9 mouse cellular contexts compared by ENCODE assay signal in the genomic region with DNA sequence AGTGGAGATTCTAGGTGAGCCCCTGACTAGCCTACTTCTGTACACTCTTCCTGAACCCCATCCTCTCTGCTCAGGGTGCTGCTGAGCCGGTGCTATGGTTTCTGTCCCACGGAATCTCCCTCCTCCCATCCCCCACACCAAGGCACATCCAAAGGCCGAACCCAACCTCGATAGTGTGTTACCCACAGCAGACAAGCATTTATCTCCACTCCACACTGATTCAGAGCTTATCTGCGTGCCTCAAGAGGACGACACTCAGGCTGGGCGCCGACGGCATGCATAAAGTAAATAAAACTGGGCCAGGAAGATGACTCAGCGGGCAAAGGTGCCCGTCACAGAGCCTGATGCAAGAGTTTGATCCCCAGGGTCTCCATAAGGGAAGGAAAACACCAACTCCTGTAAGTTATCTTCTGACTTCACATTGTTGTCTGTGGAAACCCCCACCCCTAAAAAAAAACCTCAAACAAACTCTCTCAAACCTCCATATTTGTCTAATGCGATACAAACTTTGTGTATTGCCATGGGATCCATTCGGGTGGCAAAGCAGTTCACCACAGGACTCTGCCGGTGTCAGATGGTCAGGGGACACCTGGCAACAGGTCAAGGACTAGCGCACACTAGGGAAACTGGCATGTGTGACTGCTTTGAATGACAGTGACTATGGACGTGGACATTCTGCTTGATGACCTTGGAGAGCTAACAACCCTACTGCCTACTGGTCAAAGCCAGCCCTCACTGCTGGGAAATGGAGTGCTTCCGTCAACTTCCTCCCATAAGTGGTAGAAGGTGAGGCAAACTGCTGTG. TPM values are rescaled to one million over a fixed set of nuclear protein-coding genes. Genes with fewer than 3 reads are reported as not detected.
DNase-seq lines count a peak whose midpoint lies in the region; ATAC-seq and TF ChIP-seq lines count a peak whose summit lies in the region.
"Had no signal": no experiment of that assay in that cellular context is flagged by ENCODE, and none has a peak within 500 bp of the region (broad histone marks: within the 10 kb centered on the region; RNA-seq: fewer than 3 reads in every experiment).

No protein-coding gene starts in this region.

- 65% methylated on average over 17 of the region's 17 CpGs for WGBS in cerebellum, adult 2 months
- 27% methylated on average over 17 of the region's 17 CpGs for WGBS in heart, postnatal 0 days
- 79% methylated on average over 17 of the region's 17 CpGs for WGBS in kidney, adult 2 months

- ATAC-seq in heart, postnatal 0 days (ENCODE audit: insufficient read depth, low read depth) = peak; percentile 62

- TF ChIP-seq EP300 in heart, postnatal 0 days (IDR thresholded peaks at IDR 0.05; ENCODE audit: low read depth) = no peak

- peaks cover 54% of the 10 kb centered on the region for H3K36me3 ChIP-seq in heart, postnatal 0 days (replicated peaks; ENCODE audit: control insufficient read depth, insufficient read depth, low read length)
- H3K36me3 ChIP-seq in kidney, adult 2 months (ENCODE audit: control insufficient read depth, insufficient read depth, low read length) = no peaks in the 10 kb centered on the region; the same call in 1 of the 2 replicates

- H3K27ac ChIP-seq in cerebellum, adult 2 months (ENCODE audit: insufficient read depth, low read length) = no peak overlapping the region
- peak overlapping the region; percentile 59 for H3K27ac ChIP-seq in heart, postnatal 0 days (ENCODE audit: low read depth)
- H3K27ac ChIP-seq in kidney, adult 2 months (ENCODE audit: insufficient read depth, low read depth, low read length) = no peak overlapping the region

- peaks cover 5% of the 10 kb centered on the region; the same call in 1 of the 2 replicates for H3K4me1 ChIP-seq in cerebellum, adult 2 months (ENCODE audit: control insufficient read depth, insufficient read depth, low read length)
- peaks cover 3% of the 10 kb centered on the region; the same call in 1 of the 2 replicates for H3K4me1 ChIP-seq in heart, postnatal 0 days (ENCODE audit: control insufficient read depth, insufficient read depth)
- H3K4me1 ChIP-seq in kidney, adult 2 months (ENCODE audit: control insufficient read depth, insufficient read depth, low read length) = no peaks in the 10 kb centered on the region

- no peaks in the 10 kb centered on the region for H3K27me3 ChIP-seq in cerebellum, adult 2 months (ENCODE audit: control insufficient read depth, insufficient read depth, low read length)
- H3K27me3 ChIP-seq in heart, postnatal 0 days (ENCODE audit: control insufficient read depth, insufficient read depth, low read length) = no peaks in the 10 kb centered on the region
- H3K27me3 ChIP-seq in kidney, adult 2 months (replicated peaks; ENCODE audit: control insufficient read depth, insufficient read depth, low read length) = no peaks in the 10 kb centered on the region

- no peak overlapping the region for H3K4me2 ChIP-seq in heart, postnatal 0 days (ENCODE audit: low read depth, low read length)

- H3K9ac ChIP-seq in heart, postnatal 0 days (replicated peaks; ENCODE audit: low read depth, low read length) = no peak overlapping the region

- no peak for TF ChIP-seq CTCF in cerebellum, adult 2 months (IDR thresholded peaks at IDR 0.05; ENCODE audit: borderline replicate concordance, insufficient read depth, low read depth, low read length)
- TF ChIP-seq CTCF in heart, postnatal 0 days (IDR thresholded peaks at IDR 0.05; ENCODE audit: low read depth) = no peak
- no peak for TF ChIP-seq CTCF in kidney, adult 2 months (conservative IDR thresholded peaks at IDR 0.05; ENCODE audit: insufficient read depth, insufficient read length, low read depth, low read length)

- H3K4me3 ChIP-seq in cerebellum, adult 2 months (replicated peaks; ENCODE audit: insufficient read depth, low read depth, low read length) = no peak overlapping the region
- H3K4me3 ChIP-seq in heart, postnatal 0 days (ENCODE audit: low read depth, low read length) = no peak overlapping the region
- no peak overlapping the region for H3K4me3 ChIP-seq in kidney, adult 2 months (ENCODE audit: insufficient read depth, low read depth, low read length)

- peak; percentile 46 to 48 for DNase-seq in cerebellum, postnatal 10 days
- no peak for DNase-seq in cerebellum, adult 2 months
- DNase-seq in adrenal gland, postnatal 36 days = peak; percentile 76 to 82
- DNase-seq in heart, postnatal 0 days (ENCODE audit: low spot score) = peak; percentile 59
- peak; percentile 86 for DNase-seq in skeletal muscle tissue, adult 2 months (ENCODE audit: low read depth, low spot score)
- DNase-seq in frontal cortex, postnatal 36 days (ENCODE audit: low spot score in 2 of 2) = no peak
- no peak for DNase-seq in thymus, postnatal 36 days
- DNase-seq in kidney, adult 2 months = no peak
- DNase-seq: left cerebral cortex, postnatal 4 days had no signal

- TF ChIP-seq POLR2A in cerebellum, adult 2 months (IDR thresholded peaks at IDR 0.05; ENCODE audit: borderline replicate concordance, insufficient read depth, low read length) = no peak
- TF ChIP-seq POLR2A in kidney, adult 2 months (IDR thresholded peaks at IDR 0.05; ENCODE audit: low read depth, low read length) = no peak

- H3K9me3 ChIP-seq in heart, postnatal 0 days (replicated peaks; ENCODE audit: control insufficient read depth, low read length) = no peaks in the 10 kb centered on the region

RNA-seq across cellular contexts. Expression of a gene that starts 24.1 kb away (rescaled TPM):
- polyA plus RNA-seq in cerebellum, adult 2 months (2012; rRNA removed) = 157 and 170 TPM in 2 replicates
- 100 to 1,000 TPM; 145 to 272 TPM for total RNA-seq in adrenal gland, postnatal 36 days (2021)
- 3,473 and 3,533 TPM in 2 replicates for total RNA-seq in heart, postnatal 0 days (2014; rRNA removed; ENCODE audit: low replicate concordance)
- 10,043 and 10,309 TPM in 2 replicates for polyA plus RNA-seq in heart, postnatal 0 days (2015; fragmentation: Nextera tagmentation; extraction: Ambion mirVana)
- 57.9 and 110 TPM in 2 replicates for polyA plus RNA-seq in kidney, adult 2 months (2012; rRNA removed)

RNA-seq across cellular contexts. Expression of a gene that starts 49.8 kb away (rescaled TPM):
- polyA plus RNA-seq in cerebellum, adult 2 months (2012; rRNA removed) = 13.2 and 13.6 TPM in 2 replicates
- total RNA-seq in adrenal gland, postnatal 36 days (2021) = 10 to 100 TPM; 16.9 to 20.5 TPM
- total RNA-seq in heart, postnatal 0 days (2014; rRNA removed; ENCODE audit: low replicate concordance) = 6.4 and 14.5 TPM in 2 replicates
- polyA plus RNA-seq in heart, postnatal 0 days (2015; fragmentation: Nextera tagmentation; extraction: Ambion mirVana) = 12.2 and 13.8 TPM in 2 replicates
- 24.3 and 29.9 TPM in 2 replicates for polyA plus RNA-seq in kidney, adult 2 months (2012; rRNA removed)

Comparison
In these comparisons a context has a peak if more than half of its experiments do, and no peak if none do; other contexts are left out.
1. DNase-seq: peak in cerebellum, postnatal 10 days (2 of 2), adrenal gland, postnatal 36 days (2 of 2), heart, postnatal 0 days (single experiment) and skeletal muscle tissue, adult 2 months (single experiment); none in cerebellum, adult 2 months (0 of 2), frontal cortex, postnatal 36 days (0 of 2), thymus, postnatal 36 days (0 of 2) and kidney, adult 2 months (single experiment).
2. RNA of a gene that starts 24.1 kb away (polyA plus RNA-seq): 10,043 to 10,309 TPM in heart, postnatal 0 days; 157 to 170 TPM in cerebellum, adult 2 months and 57.9 to 110 TPM in kidney, adult 2 months; every median in the first group is over 10 times any median in the second.